Mouse (Mus musculus) lung, postnatal 0 days (tissue): Measurements from ENCODE around the gene Lpcat3. TPM values are rescaled to one million over a fixed set of nuclear protein-coding genes. Genes with fewer than 3 reads are reported as not detected.
"Not testable (repeated sequence)": the region's sequence is repeated elsewhere in the genome, so short reads cannot be mapped to it uniquely, and the experiment has no call there.

Experiments
- ATAC-seq: fragments of 200-750 bp; cut with Nextera tagmentation; 2 replicates; pipeline ENCODE4 v1.8.0; 2017; ENCODE audit warnings: moderate library complexity
- DNase-seq: peaks from one replicate; pipeline ENCODE4 v3.0.0-alpha.2; 2016; ENCODE audit warnings: low spot score
- H3K27ac ChIP-seq: fragments of 300-500 bp; sonication (generic); 2 replicates; pipeline ENCODE4 v1.5.1; 2014; ENCODE audit warnings: antibody characterized with exemption, mild to moderate bottlenecking, low read length, mixed read lengths
- H3K27me3 ChIP-seq: fragments of 300-500 bp; sonication (generic); replicated peaks from 2 replicates; pipeline ENCODE4 v1.6.1; 2014; ENCODE audit warnings: low read length, mixed read lengths; ENCODE audit not compliant: insufficient read depth
- H3K36me3 ChIP-seq: fragments of 300-500 bp; sonication (generic); 2 replicates; pipeline ENCODE4 v1.6.1; 2014; ENCODE audit warnings: low read length, mixed read lengths; ENCODE audit not compliant: insufficient read depth
- H3K4me1 ChIP-seq: fragments of 300-500 bp; sonication (generic); 2 replicates; pipeline ENCODE4 v1.6.1; 2014; ENCODE audit warnings: antibody characterized with exemption, low read depth, low read length, mixed read lengths; ENCODE audit not compliant: insufficient read depth
- H3K4me2 ChIP-seq: fragments of 300-500 bp; sonication (generic); replicated peaks from 2 replicates; pipeline ENCODE4 v1.6.1; 2014; ENCODE audit warnings: low read depth, mild to moderate bottlenecking, low read length, moderate library complexity, mixed read lengths
- H3K4me3 ChIP-seq: fragments of 300-500 bp; sonication (generic); 2 replicates; pipeline ENCODE4 v1.5.1; 2014; ENCODE audit warnings: low read depth, low read length
- H3K9ac ChIP-seq: fragments of 300-500 bp; sonication (generic); replicated peaks from 2 replicates; pipeline ENCODE4 v1.6.1; 2014; ENCODE audit warnings: low read depth, mild to moderate bottlenecking
- H3K9me3 ChIP-seq: fragments of 300-500 bp; sonication (generic); 2 replicates; pipeline ENCODE4 v1.6.1; 2016; ENCODE audit warnings: low read length, mixed read lengths
- CTCF ChIP-seq: IDR thresholded peaks from 2 replicates; pipeline ENCODE4 v1.5.1; 2016; ENCODE audit warnings: antibody characterized with exemption, mild to moderate bottlenecking
- EP300 ChIP-seq: IDR thresholded peaks from 2 replicates; pipeline ENCODE4 v1.6.1; 2016; ENCODE audit warnings: antibody characterized with exemption, mild to moderate bottlenecking, control low read depth
- WGBS: fragments of 180-500 bp; shearing (Covaris S2); extraction: QIAGEN DNeasy Blood & Tissue Kit; methylation state at CpG from one replicate; pipeline ENCODE4 v1.1.7; 2014; 5-methylcytosine and 5-hydroxymethylcytosine counted together
- polyA plus RNA-seq: library from polyadenylated mRNA; unstranded; fragments of >200 nt; fragmentation: Nextera tagmentation; extraction: Ambion mirVana; gene quantifications from 2 replicates; pipeline ENCODE4 v1.2.1, GENCODE M21; 2015

The Lpcat3 gene
- polyA plus RNA-seq = 67.3 and 74.2 TPM in 2 replicates

GRCm38 (mm10) chr6:124662477-124663423 is at the start of gene Lpcat3:
Gene Lpcat3, plus strand, starts transcription at chr6:124663027.
- Histone ChIP-seq H3K4me3 (peak within 1 kb of the TSS; percentile 68), H3K36me3 (no peaks in the 10 kb centered on the region), H3K9ac (peak within 1 kb of the TSS; percentile 58), H3K9me3 (no peaks in the 10 kb centered on the region), H3K4me1 (peaks cover 3% of the 10 kb centered on the region; the same call in 1 of the 2 replicates), H3K27me3 (no peaks in the 10 kb centered on the region), H3K27ac (peak within 1 kb of the TSS; percentile 84), H3K4me2 (peak within 1 kb of the TSS; percentile 57)
- DNase-seq = peak; percentile 99
- WGBS = under 1% methylated on average over 59 of the region's 87 CpGs
- TF ChIP-seq EP300 (no peak), CTCF (peak; percentile 79)
- peak; percentile 97 for ATAC-seq

GRCm38 (mm10) chr6:124625612-124626011 is 37.2 kb upstream of the Lpcat3 start:
- TF ChIP-seq EP300 = no peak
- no peak for ATAC-seq
- WGBS = 79% methylated on average over 13 of the region's 13 CpGs

DNA sequence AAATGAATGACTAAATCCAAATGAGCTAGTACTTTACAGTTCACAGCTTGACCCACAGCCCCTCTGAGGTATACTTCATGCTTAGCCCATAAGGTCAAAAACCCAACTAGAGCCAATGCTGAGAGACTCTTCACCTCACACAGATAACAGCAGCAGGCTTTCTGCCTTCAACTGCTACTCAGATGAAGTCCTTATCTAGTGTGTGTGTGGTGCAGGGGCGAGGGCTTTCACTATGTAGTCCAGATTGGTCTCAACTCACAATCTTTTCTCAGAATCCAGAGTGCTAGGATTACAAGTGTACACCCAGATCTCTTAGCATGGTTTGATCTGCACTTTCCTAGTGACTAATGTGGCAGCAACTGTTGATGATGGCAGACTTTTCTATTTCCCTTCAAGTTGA is 36.6 kb upstream of the Lpcat3 start:
- not testable (repeated sequence) for H3K27ac ChIP-seq, H3K36me3 ChIP-seq, ATAC-seq, DNase-seq, H3K4me2 ChIP-seq, H3K4me3 ChIP-seq, H3K9me3 ChIP-seq, H3K27me3 ChIP-seq, H3K9ac ChIP-seq, H3K4me1 ChIP-seq
- 9% methylated on average over 1 of the region's 1 CpGs for WGBS

More at GRCm38 (mm10) chr6:124625612-124626011, 37.2 kb upstream of the Lpcat3 start:
- no peaks in the 10 kb centered on the region for H3K36me3 ChIP-seq
- no peak overlapping the region for H3K4me2 ChIP-seq
- no peak for DNase-seq
- H3K27ac ChIP-seq = no peak overlapping the region
- H3K4me3 ChIP-seq = no peak overlapping the region
- no peak overlapping the region for H3K9ac ChIP-seq
- no peaks in the 10 kb centered on the region for H3K4me1 ChIP-seq
- no peaks in the 10 kb centered on the region for H3K9me3 ChIP-seq
- H3K27me3 ChIP-seq = no peaks in the 10 kb centered on the region

GRCm38 (mm10) chr6:124630763-124631162 is 32.1 kb upstream of the Lpcat3 start:
- Histone ChIP-seq H3K4me3 (no peak overlapping the region), H3K4me2 (no peak overlapping the region), H3K9me3 (no peaks in the 10 kb centered on the region), H3K9ac (no peak overlapping the region), H3K36me3 (no peaks in the 10 kb centered on the region), H3K27me3 (no peaks in the 10 kb centered on the region), H3K4me1 (no peaks in the 10 kb centered on the region), H3K27ac (no peak overlapping the region)
- 71% methylated on average over 4 of the region's 4 CpGs for WGBS
- ATAC-seq (no peak), DNase-seq (no peak)
- TF ChIP-seq CTCF (no peak), EP300 (no peak)

DNA sequence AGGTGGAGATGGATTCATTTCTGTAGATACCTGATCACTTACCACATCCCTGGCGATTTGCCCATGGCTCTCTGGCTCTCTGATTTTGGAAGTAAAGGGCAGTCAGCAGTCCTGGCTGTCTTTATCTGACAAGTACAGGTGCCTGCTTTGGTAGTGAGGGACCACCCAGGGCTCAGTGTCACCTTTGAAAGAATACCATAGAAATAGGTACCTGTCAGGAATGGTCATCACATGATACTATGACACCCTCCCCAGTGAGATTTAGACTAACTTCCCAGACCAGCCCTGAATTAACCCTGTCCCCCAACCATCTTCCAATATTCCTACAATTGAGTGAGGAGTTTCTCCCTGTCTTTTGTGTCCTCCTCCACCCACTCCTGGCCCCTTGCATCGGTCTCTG is 26.8 kb upstream of the Lpcat3 start, which contains the start of gene C1s2:
Gene C1s2, minus strand, starts transcription at position 101 of the 400 bp plus-strand sequence.
- not testable (repeated sequence) for H3K4me1 ChIP-seq, H3K36me3 ChIP-seq, H3K27me3 ChIP-seq, H3K4me3 ChIP-seq, H3K9me3 ChIP-seq, DNase-seq, ATAC-seq, H3K9ac ChIP-seq, H3K27ac ChIP-seq, H3K4me2 ChIP-seq
- 69% methylated on average over 2 of the region's 2 CpGs for WGBS

DNA sequence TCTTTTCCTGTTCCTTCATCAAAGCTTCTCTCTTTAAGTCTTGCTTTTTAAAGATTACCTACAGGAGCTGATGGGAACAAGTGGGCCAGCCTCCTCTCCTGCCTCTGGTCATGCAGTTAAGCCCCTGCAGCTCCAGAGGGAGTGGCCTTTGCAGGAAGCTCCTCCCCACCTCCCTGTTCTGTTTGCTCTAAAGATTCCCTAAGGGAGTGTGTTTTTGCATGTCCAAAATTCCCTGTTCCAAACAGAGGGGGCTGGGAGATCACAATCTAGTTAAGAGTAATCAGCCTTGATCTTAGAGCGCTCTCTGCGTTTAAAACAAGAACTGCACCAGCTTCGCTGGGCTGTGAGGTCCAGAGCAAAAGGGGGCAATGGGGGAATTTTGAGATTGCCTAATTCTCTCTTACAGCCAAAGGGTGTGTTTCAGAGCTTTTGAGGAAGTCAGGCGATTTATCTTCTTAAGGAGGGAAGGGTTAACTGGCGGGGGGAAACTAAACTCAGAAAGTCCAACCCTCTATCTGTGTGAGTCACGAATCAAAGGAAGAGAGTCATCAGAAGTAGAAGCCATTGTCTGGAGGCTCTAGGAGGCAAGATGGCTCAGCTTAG is 25.9 kb upstream of the Lpcat3 start:
- not testable (repeated sequence) for H3K4me1 ChIP-seq, H3K36me3 ChIP-seq, H3K27me3 ChIP-seq, H3K9ac ChIP-seq, H3K27ac ChIP-seq, H3K4me2 ChIP-seq, H3K4me3 ChIP-seq, H3K9me3 ChIP-seq
- 23% methylated on average over 6 of the region's 6 CpGs for WGBS
- DNase-seq = peak; percentile 12
- peak; percentile 45 for TF ChIP-seq CTCF
- peak; percentile 59 for ATAC-seq
